Mouse (Mus musculus) inflammation-experienced regulatory T-cells, adult 6 months (primary cell): ENCODE data around the gene Pbxip1. TPM values are rescaled to one million over a fixed set of nuclear protein-coding genes. Genes with fewer than 3 reads are reported as not detected.

Experiments used
- ATAC-seq: one replicate; pipeline ENCODE4 v1.8.0; 2017
- polyA plus RNA-seq, 3 experiments: library from polyadenylated mRNA; unstranded; fragments of 100-300 nt; shearing (Covaris generic); gene quantifications; one replicate each; pipeline ENCODE4 v1.2.1; 2017

Gene Pbxip1
- polyA plus RNA-seq, 3 experiments from 2014 or later, result 41.1 to 46.1 (median 42.2) TPM

- no peak for ATAC-seq
These were observed 50.6 kb downstream of the Pbxip1 start for GRCm38 (mm10) chr3:89486916-89487702.

DNA sequence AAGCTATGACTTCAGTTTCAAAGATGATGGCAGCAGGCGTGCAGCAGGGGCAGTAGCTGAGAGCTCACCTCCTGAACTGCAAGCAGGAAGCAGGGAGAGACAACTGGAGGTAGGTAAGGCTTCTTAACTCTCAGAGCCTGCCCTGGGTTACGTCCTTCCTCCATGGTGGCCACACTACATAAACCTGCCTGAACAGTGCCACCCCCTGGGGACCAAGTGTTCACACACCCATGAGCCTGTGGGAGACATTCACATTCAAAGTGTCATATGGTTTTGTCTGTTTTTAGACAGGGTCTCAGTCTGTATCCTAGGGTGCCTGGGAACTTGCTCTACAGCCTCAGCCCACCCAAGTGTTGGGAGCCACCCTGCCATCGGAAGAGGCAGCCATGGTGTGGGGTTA lies 54.3 kb downstream of the Pbxip1 start:
- no peak for ATAC-seq

DNA sequence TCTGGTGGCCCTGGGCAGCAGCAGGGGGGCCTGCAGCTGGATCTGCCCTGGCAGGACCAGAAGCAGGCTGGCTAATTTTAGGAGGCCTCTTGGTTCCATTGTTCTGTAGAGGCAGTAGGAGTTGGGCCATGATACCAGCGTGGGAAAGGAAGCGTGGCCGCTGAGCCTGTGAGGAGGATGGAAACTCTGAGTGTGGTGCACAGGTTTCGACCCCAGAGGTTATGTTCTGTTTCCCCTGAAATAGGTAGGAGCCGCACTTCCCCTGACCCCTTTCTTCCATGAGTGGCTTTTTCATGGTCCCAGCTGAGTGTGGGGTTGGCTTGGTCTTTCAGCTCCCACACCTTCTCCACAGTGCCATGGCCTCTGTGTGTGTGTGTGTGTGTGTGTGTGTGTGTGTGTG lies 55.1 kb downstream of the Pbxip1 start:
- ATAC-seq, result peak; percentile 76

DNA sequence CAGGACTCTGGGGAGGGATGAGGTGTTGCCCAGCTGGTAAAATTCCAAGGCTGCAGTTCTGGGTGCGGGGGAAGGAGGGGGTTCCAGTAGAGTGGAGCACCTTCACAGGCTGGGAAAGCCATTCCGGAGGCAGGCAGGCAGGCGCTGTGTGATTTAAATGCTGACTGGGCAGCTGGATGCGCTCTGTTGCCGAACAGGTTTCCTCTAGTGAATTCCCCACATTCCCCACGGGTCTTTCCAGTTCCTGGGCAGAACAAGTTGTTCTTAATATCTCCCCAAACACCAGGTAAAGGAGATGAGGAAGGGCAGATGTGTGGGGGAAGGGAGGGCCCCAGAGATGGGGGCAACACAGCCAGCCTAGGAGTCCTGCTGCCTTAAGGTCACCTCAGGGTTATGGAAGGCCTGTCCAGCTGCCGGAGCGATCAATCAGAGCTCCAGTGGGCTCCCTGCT lies 56.2 kb downstream of the Pbxip1 start:
- no peak for ATAC-seq

DNA sequence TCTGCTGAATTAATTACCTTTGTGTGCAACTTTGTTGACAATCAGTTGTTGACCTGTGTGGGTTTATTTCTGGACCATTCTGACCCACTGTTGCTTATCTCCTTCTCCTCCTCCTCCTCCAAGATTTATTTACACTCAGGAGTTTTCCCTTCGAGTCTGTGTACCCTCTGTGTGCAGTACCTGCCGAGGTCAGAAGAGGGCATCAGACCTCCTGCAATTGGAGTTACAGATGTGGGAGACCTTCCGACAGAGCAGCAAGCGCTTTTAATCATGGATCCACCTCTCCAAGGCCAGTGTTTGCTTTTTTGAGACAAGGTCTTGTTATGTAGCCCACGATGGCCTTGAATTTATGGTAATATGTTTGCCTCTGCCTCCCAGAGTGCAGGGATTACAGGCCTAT lies 58.1 kb downstream of the Pbxip1 start:
- ATAC-seq, result no peak

- ATAC-seq, result no peak
These were observed 59.9 kb downstream of the Pbxip1 start for GRCm38 (mm10) chr3:89496366-89496765.

DNA sequence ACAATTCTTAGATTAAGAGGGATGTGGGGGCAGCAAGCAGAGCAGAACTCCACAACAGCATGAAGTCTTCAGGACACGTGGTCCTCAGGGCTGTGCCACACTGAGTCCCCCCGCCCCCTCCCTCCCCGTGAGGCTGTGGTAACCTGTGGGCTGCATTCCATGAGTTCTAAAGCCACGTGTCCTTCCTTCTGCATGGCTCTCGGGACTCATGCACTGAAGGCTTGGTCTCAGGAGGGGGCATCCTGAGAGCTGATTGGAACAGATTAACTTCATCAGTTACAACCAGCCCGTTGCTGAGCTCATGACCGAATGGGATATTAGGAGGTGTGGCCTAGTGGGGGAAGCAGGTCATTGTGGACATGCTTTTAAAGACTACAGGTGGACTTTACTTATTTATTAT lies 63.2 kb downstream of the Pbxip1 start:
- ATAC-seq, result no peak

Other genes with a start within 250 kb of the Pbxip1 start
- gene Gba, start 233.8 kb upstream of the Pbxip1 start, polyA plus RNA-seq, result 10 to 100 TPM; 63.7 to 86.1 (median 85.1) TPM
- 1 to 10 TPM in 2 of 3 experiments, under 1 TPM in 1; 0.48 to 3.3 (median 2.7) TPM for gene Thbs3, start 221.5 kb upstream of the Pbxip1 start, polyA plus RNA-seq
- 100 to 1,000 TPM in 1 of 3 experiments, 10 to 100 TPM in 2; 77.7 to 112 (median 94.3) TPM for gene Mtx1, start 209.6 kb upstream of the Pbxip1 start, polyA plus RNA-seq
- gene Muc1, start 207.6 kb upstream of the Pbxip1 start, polyA plus RNA-seq, result 1 to 10 TPM; 1.6 to 2.5 (median 1.8) TPM
- gene Krtcap2, start 190.7 kb upstream of the Pbxip1 start, polyA plus RNA-seq, result 100 to 1,000 TPM; 271 to 458 (median 303) TPM
- gene Trim46, start 190.4 kb upstream of the Pbxip1 start, polyA plus RNA-seq, result 1 to 10 TPM; 2.6 to 5.5 (median 3.4) TPM
- gene Dpm3, start 177.3 kb upstream of the Pbxip1 start, polyA plus RNA-seq, result 100 to 1,000 TPM; 115 to 155 (median 137) TPM
- 100 to 1,000 TPM; 152 to 315 (median 248) TPM for gene Slc50a1, start 166.1 kb upstream of the Pbxip1 start, polyA plus RNA-seq
- gene Efna1, start 155.6 kb upstream of the Pbxip1 start, polyA plus RNA-seq, result not detected
- gene Efna3, start 113.7 kb upstream of the Pbxip1 start, polyA plus RNA-seq, result not detected
- under 1 TPM in 2 of 3 experiments, not detected in 1; 0.49 to 0.59 TPM for gene Efna4, start 98.7 kb upstream of the Pbxip1 start, polyA plus RNA-seq
- 10 to 100 TPM in 2 of 3 experiments, 1 to 10 TPM in 1; 6.8 to 11.1 (median 10.8) TPM for gene Adam15, start 86.7 kb upstream of the Pbxip1 start, polyA plus RNA-seq
- under 1 TPM in 2 of 3 experiments, not detected in 1; 0.20 to 0.54 TPM for gene Dcst2, start 74.7 kb upstream of the Pbxip1 start, polyA plus RNA-seq
- under 1 TPM; 0.40 to 0.88 (median 0.71) TPM for gene Dcst1, start 71.5 kb upstream of the Pbxip1 start, polyA plus RNA-seq
- gene Zbtb7b, start 41.9 kb upstream of the Pbxip1 start, polyA plus RNA-seq, result 10 to 100 TPM; 11.1 to 16.2 (median 11.4) TPM
- gene Lenep, start 33.9 kb upstream of the Pbxip1 start, polyA plus RNA-seq, result under 1 TPM in 1 of 3 experiments, not detected in 2; 0.38 TPM
- gene Flad1, start 24.8 kb upstream of the Pbxip1 start, polyA plus RNA-seq, result 10 to 100 TPM; 43.1 to 63.7 (median 57.5) TPM
- gene Cks1b, start 18.3 kb upstream of the Pbxip1 start, polyA plus RNA-seq, result 100 to 1,000 TPM in 1 of 3 experiments, 10 to 100 TPM in 2; 23.3 to 176 (median 34.8) TPM
- 10 to 100 TPM; 31.2 to 34.1 (median 33.7) TPM for gene Shc1, start 18.3 kb upstream of the Pbxip1 start, polyA plus RNA-seq
- 1 to 10 TPM; 9.0 to 9.6 (median 9.5) TPM for gene Pygo2, start 6.5 kb upstream of the Pbxip1 start, polyA plus RNA-seq
- 10 to 100 TPM; 34.8 to 40.5 (median 39.0) TPM for gene Pmvk, start 17.8 kb downstream of the Pbxip1 start, polyA plus RNA-seq
- gene Kcnn3, start 83.5 kb downstream of the Pbxip1 start, polyA plus RNA-seq, result not detected